Mouse (Mus musculus) embryonic facial prominence, embryonic 10.5 days (tissue): Measurements from ENCODE around the gene Tmcc3. TPM values are rescaled to one million over a fixed set of nuclear protein-coding genes. Genes with fewer than 3 reads are reported as not detected.

Experiments used
- DNase-seq: peaks from one replicate; pipeline ENCODE4 v3.0.0-alpha.2; 2017; ENCODE audit warnings: low spot score
- H3K27ac ChIP-seq: fragments of 300-500 bp; sonication (generic); replicated peaks from 2 replicates; pipeline ENCODE4 v1.5.1; 2016; ENCODE audit warnings: mild to moderate bottlenecking
- H3K27me3 ChIP-seq: fragments of 300-500 bp; sonication (generic); replicated peaks from 2 replicates; pipeline ENCODE4 v1.6.1; 2016; ENCODE audit warnings: low read depth, mild to moderate bottlenecking; ENCODE audit not compliant: poor library complexity, severe bottlenecking
- H3K36me3 ChIP-seq: fragments of 300-500 bp; sonication (generic); replicated peaks from 2 replicates; pipeline ENCODE4 v1.6.1; 2016; ENCODE audit warnings: mild to moderate bottlenecking, moderate library complexity
- H3K4me1 ChIP-seq: fragments of 300-500 bp; sonication (generic); 2 replicates; pipeline ENCODE4 v1.6.1; 2016
- H3K4me3 ChIP-seq: fragments of 300-500 bp; sonication (generic); 2 replicates; pipeline ENCODE4 v1.5.1; 2016; ENCODE audit warnings: mild to moderate bottlenecking, moderate library complexity
- H3K9me3 ChIP-seq: fragments of 300-500 bp; sonication (generic); 2 replicates; pipeline ENCODE4 v1.6.1; 2016; ENCODE audit warnings: mild to moderate bottlenecking
- WGBS: fragments of 180-500 bp; shearing (Covaris S2); methylation state at CpG from one replicate; pipeline ENCODE4 v1.1.7; 2016; 5-methylcytosine and 5-hydroxymethylcytosine counted together
- polyA plus RNA-seq: library from polyadenylated mRNA; unstranded; fragments of >200 nt; fragmentation: Nextera tagmentation; extraction: Ambion mirVana; gene quantifications from 2 replicates; pipeline ENCODE4 v1.2.1, GENCODE M21; 2016

The Tmcc3 gene
- polyA plus RNA-seq, 1 experiment from 2014 or later: 3.2 TPM

DNA sequence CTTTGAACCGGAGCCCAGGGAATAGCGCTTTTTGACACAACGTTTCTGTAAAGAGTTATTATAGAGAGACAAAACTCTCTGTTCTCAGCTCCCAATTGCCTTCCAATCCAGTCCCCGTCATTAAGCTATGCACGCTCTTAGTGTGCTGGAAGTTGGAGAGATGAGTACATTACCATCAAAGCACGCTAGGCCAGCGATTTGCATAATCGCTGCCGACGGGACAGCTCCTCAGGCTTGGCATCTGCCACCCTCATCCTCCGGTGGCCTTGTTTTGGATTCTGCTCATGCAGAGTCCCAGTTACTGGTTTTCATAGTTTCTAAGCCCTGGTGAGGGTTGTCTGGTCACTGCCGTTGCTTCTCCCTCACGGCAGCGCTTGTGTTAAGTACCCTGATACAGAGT lies 70.9 kb downstream of the Tmcc3 start:
- no peak for DNase-seq
- no peak overlapping the region for H3K27ac ChIP-seq
- H3K4me3 ChIP-seq: no peak overlapping the region
- H3K27me3 ChIP-seq: no peaks in the 10 kb centered on the region
- H3K36me3 ChIP-seq: no peaks in the 10 kb centered on the region
- H3K9me3 ChIP-seq: peaks cover 21% of the 10 kb centered on the region
- peaks cover 9% of the 10 kb centered on the region for H3K4me1 ChIP-seq
- 91% methylated on average over 14 of the region's 14 CpGs for WGBS

DNA sequence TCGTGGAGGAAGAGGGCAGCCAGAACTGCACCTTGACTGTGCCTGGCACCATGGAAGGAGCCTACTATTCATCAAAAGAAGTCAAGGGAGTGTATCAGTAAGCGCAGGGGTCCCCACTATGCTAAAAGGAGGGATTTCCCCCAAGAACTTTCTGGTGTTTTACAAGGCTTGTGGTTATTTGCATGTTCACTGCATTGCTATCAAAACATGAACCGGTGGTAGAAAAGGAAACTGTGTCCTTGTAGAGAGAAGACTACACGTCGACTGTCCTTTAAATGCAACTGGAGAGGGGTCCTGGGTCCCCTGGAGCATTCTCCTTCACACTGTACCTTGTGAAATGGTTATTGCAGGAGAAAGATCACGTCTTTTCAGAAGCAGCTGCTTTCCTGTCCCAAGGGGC lies 71.8 kb downstream of the Tmcc3 start:
- Histone ChIP-seq H3K27ac (no peak overlapping the region), H3K4me3 (no peak overlapping the region), H3K27me3 (no peaks in the 10 kb centered on the region), H3K9me3 (peaks cover 21% of the 10 kb centered on the region), H3K36me3 (no peaks in the 10 kb centered on the region), H3K4me1 (peaks cover 5% of the 10 kb centered on the region)
- 88% methylated on average over 6 of the region's 6 CpGs for WGBS
- no peak for DNase-seq

DNA sequence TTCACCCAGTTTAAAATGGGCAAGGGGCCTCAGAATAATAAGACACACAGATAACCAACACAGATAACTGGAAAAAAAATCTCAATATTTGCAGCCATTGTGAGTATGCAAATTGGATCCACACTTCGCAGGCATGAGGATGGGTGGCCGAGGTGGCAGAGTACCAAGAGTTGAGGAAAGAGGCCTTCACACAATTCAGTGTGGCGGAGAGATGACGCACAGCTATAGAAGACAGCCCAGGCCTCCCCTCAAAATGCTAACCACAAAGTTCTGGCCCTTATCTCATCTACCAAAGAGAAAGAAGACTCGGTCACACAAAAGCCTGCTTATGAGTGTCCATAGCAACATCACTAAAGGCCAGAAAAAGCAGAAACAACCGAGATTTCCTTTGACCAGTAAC lies 77.5 kb downstream of the Tmcc3 start:
- Histone ChIP-seq H3K4me3 (no peak overlapping the region), H3K27me3 (no peaks in the 10 kb centered on the region), H3K4me1 (no peaks in the 10 kb centered on the region), H3K36me3 (no peaks in the 10 kb centered on the region), H3K27ac (no peak overlapping the region), H3K9me3 (peaks cover 21% of the 10 kb centered on the region)
- 93% methylated on average over 6 of the region's 6 CpGs for WGBS
- DNase-seq: no peak

DNA sequence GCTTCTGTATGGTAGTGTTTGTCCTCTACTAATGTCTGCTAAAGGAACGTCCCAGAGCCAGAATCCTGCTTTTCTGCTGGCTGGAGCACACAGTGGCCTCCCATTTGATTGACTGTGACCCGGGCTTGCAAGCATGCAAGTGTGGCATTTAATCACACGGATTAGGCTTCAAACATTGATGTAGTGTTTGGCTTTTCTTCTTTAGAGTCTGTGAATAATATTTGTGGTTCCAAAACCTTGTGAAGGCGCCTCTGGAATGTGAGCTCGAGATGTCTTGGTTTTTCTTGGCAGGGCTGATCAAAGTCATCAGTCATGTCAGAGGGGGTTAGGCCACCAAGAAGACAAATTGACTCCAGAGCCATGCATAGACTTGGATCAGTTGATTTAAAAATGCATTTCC lies 79.3 kb downstream of the Tmcc3 start:
- Histone ChIP-seq H3K4me3 (no peak overlapping the region), H3K36me3 (no peaks in the 10 kb centered on the region), H3K4me1 (no peaks in the 10 kb centered on the region), H3K9me3 (peaks cover 5% of the 10 kb centered on the region), H3K27ac (no peak overlapping the region), H3K27me3 (no peaks in the 10 kb centered on the region)
- DNase-seq: no peak
- WGBS: 86% methylated on average over 5 of the region's 5 CpGs

DNA sequence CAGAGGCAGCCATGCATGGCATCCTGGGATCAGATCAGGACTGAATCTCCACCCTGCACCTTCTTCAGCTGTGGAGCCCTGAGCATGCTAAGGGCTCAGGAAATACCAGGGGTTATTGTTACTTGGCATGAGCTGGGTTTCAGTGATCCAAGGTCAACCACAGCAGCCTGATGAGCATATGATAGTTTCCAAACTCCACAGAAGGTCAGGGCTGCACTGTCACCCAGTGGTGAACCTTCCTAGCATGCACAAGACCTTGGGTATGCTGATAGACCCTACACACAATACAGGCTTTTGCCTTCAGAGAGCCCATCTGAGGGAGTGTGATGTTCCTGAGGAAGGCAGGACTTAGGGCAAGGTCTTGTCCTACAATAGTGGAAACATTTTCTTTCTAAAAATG lies 82.5 kb downstream of the Tmcc3 start:
- H3K4me3 ChIP-seq: no peak overlapping the region
- no peaks in the 10 kb centered on the region for H3K36me3 ChIP-seq
- no peaks in the 10 kb centered on the region for H3K27me3 ChIP-seq
- no peaks in the 10 kb centered on the region for H3K4me1 ChIP-seq
- no peak overlapping the region for H3K27ac ChIP-seq
- no peak for DNase-seq
- H3K9me3 ChIP-seq: no peaks in the 10 kb centered on the region

DNA sequence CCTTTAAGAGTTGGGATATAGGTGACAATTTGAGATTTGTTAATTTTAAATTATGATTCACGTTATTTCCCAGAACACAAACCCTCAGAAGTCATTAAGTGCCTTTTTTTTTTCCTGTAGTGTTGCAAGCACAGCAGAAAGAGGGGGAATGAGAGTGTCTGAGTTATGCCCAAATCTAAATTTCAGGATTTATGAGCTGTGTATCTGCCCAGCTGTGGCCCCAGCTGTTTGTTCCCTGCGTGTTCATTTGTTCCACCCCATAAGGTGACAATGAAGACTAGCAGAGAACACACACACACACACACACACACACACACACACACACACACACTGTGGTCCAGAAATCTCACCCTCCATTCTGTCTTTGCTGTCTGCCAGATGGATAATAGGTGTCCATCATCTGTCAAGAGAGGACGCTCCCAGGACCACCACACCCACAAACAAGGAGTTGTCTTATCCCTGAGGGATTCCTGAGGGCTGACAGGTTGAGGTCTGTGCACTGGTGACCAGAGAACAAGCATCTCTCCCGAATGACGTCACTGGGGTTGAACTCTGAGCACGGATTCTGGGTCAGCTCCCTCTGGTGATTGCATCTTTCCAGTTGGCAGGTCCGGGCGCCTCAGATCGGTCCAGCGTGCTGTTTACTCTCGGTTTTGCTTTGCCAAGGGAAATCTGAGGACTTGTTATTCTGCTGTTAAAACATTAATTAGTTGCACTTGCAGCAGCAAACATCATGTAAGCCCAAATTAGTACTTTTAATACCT lies 86.3 kb downstream of the Tmcc3 start:
- Histone ChIP-seq H3K4me1 (no peaks in the 10 kb centered on the region), H3K9me3 (no peaks in the 10 kb centered on the region), H3K27me3 (no peaks in the 10 kb centered on the region), H3K4me3 (no peak overlapping the region), H3K27ac (no peak overlapping the region), H3K36me3 (no peaks in the 10 kb centered on the region)
- DNase-seq: no peak
- WGBS: 80% methylated on average over 11 of the region's 11 CpGs

DNA sequence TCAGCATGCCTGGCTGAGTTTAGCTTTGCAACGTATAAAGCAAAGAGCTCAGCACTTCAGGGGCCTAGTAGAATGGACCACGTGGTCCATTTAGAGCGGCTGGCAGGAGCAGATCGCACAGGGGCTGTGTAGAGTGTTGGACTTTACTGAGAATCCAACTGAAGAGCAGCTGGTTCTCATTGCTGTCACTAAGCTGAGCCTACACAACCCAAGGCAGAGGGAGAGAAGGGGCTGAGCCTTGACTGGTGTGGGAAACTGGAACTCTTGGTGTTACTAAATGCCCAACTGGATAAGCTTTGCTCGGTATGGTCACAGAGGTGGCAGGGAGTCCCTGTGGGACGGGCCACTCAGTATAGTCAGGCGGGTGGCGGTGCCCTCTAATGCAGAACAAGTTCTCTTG lies 89.1 kb downstream of the Tmcc3 start:
- no peaks in the 10 kb centered on the region for H3K9me3 ChIP-seq
- 0 out of 2 replicates have a peak, but pooled peaks cover 4% of the 10 kb centered on the region for H3K4me1 ChIP-seq
- no peaks in the 10 kb centered on the region for H3K27me3 ChIP-seq
- no peak for DNase-seq
- H3K4me3 ChIP-seq: no peak overlapping the region
- 86% methylated on average over 8 of the region's 8 CpGs for WGBS
- no peak overlapping the region for H3K27ac ChIP-seq
- no peaks in the 10 kb centered on the region for H3K36me3 ChIP-seq

DNA sequence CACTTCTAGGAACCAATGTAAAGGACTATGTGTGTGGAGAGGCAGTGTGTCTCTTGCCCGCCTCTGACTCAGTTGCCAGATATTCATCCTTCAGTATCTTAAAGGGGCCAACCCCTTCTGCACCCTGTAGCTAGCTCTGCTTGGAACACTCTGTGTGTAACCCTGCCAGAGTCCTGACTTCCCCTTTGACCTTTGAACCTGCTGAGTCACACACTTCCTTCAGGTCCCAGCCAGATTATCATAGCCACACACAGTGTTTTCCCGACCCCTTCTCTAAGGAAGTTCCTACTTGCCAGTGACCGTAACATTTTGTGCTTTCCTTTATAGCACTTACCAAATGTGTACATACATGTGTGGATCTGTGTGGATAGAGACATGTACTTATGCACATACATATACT lies 93.7 kb downstream of the Tmcc3 start:
- Histone ChIP-seq H3K4me3 (no peak overlapping the region), H3K27ac (no peak overlapping the region), H3K36me3 (no peaks in the 10 kb centered on the region), H3K9me3 (no peaks in the 10 kb centered on the region), H3K27me3 (no peaks in the 10 kb centered on the region), H3K4me1 (peaks cover 10% of the 10 kb centered on the region; the same call in 1 of the 2 replicates)
- no peak for DNase-seq
- WGBS: 60% methylated on average over 3 of the region's 3 CpGs

DNA sequence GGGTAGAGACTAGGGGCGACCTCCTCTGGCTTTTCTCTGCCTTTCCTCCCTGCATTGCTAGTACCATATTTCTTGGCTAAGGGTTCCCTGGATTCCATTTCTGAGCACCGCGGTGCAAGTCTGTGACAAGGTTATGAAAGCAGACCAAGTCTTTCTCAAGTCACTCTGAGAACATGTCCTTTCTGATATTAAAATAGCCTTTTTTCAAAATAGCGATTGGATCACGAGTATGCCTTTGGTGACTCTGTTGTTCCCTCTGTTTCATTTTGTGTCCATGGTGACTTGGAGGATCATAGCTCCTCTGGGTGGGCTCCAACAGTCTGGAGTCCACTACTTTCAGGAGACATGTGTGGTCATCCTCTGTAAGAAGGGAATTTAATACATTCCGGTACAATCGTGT lies 95.1 kb downstream of the Tmcc3 start:
- DNase-seq: no peak
- Histone ChIP-seq H3K4me3 (no peak overlapping the region), H3K27me3 (no peaks in the 10 kb centered on the region), H3K4me1 (peaks cover 10% of the 10 kb centered on the region; the same call in 1 of the 2 replicates), H3K9me3 (no peaks in the 10 kb centered on the region), H3K27ac (no peak overlapping the region), H3K36me3 (no peaks in the 10 kb centered on the region)
- 91% methylated on average over 7 of the region's 7 CpGs for WGBS

DNA sequence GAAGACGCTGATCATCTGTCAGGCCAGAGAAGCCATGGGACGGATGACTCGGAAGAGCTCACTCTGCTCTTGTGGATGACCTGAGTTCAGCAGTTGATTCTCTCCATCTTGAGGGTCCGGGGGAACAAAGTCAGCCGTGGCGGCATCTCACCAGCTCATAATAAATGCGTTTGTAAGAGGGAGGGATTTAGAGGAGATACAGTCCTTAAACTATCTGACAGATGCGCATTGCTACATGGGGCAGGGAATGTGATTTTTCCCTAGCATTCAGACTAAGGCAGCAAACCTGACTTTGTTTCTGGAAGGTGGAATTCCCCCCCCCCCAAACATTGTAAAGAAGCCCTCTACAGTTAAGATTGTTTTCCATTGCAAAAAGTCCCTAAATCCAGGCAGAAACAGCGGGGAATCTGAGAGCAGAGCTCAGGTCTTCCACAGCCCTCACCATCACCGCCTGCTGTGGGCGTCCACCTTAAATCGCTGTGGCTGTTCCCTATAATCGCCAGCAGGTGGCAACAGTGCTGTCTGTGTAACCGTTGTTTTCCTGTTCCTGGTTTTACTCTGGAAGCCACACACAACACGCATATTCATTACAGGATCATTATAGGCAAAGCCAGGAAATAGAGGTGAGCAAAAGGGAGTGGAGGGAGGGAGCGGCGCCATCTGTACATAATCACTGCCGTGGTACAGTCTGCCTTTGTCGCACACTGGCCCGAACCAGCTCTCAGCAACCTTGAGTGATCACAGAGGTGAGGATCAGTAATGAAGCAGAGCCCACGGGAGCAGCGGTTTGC lies 96.8 kb downstream of the Tmcc3 start:
- H3K36me3 ChIP-seq: no peaks in the 10 kb centered on the region
- WGBS: 27% methylated on average over 22 of the region's 22 CpGs

DNA sequence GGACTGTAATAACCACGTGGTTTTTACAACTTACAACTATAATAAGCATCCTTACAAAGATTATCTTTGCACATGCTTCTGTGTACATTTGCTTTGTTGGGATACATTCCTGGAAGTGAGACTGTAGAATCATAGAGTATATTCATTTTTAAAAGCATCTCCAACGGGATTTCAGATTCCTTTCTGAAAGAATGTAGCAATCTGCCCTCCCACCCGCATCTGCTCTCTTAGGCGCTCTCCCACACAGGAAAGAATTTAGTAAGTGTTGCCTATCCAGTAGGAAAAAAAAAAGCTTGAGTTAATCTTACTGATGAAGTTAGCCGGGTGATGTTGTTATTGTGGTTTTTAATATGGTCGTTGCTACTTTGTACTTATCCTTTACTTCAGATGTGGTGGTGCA lies 97.9 kb downstream of the Tmcc3 start:
- H3K27ac ChIP-seq: no peak overlapping the region
- DNase-seq: no peak
- H3K4me3 ChIP-seq: no peak overlapping the region
- H3K36me3 ChIP-seq: no peaks in the 10 kb centered on the region
- peaks cover 17% of the 10 kb centered on the region for H3K4me1 ChIP-seq
- WGBS: 86% methylated on average over 6 of the region's 6 CpGs
- peaks cover 8% of the 10 kb centered on the region for H3K27me3 ChIP-seq
- no peaks in the 10 kb centered on the region for H3K9me3 ChIP-seq

More for the DNA sequence above, 96.8 kb downstream of the Tmcc3 start:
- Histone ChIP-seq H3K4me3 (peak overlapping the region; percentile 48), H3K27ac (peak overlapping the region; percentile 31; the same call in 1 of the 2 replicates), H3K4me1 (peaks cover 11% of the 10 kb centered on the region), H3K27me3 (no peaks in the 10 kb centered on the region), H3K9me3 (no peaks in the 10 kb centered on the region)
- peak; percentile 79 for DNase-seq

DNA sequence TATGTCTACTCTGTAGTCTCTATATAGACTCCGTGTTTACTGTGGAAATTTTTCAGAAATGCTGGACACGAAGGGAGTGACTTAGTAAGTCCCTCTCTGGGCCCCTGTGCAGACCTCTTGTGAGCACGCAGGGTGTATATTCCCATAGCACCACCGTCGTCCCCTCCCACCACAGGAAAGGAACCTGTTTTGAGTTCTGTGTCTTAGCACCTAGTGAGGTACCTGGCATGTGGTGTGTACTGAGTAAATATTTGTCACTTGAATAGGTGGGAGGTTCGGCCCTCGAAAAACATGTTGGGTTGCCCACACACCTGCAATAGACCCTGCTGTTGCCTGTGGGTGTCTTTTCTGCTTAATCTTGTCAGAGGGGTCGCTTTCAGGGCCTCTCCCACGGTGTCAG lies 99.8 kb downstream of the Tmcc3 start:
- 90% methylated on average over 9 of the region's 9 CpGs for WGBS
- no peak for DNase-seq

More for the DNA sequence above, 99.8 kb downstream of the Tmcc3 start:
- H3K27ac ChIP-seq: no peak overlapping the region
- no peak overlapping the region for H3K4me3 ChIP-seq
- no peaks in the 10 kb centered on the region for H3K9me3 ChIP-seq
- H3K36me3 ChIP-seq: no peaks in the 10 kb centered on the region
- H3K27me3 ChIP-seq: peaks cover 12% of the 10 kb centered on the region
- peaks cover 22% of the 10 kb centered on the region for H3K4me1 ChIP-seq
